Mouse (Mus musculus): Measurements from ENCODE around the gene Asb13.

Asb13 gene

GRCm38 (mm10) chr13:3665308-3665723 lies 31.5 kb downstream of the Asb13 start:
- DNase-seq (ENCODE audit: low spot score), result peak; percentile 39

- no peak for DNase-seq (ENCODE audit: low spot score)
Observed at GRCm38 (mm10) chr13:3667288-3667873, 33.5 kb downstream of the Asb13 start.

- DNase-seq (ENCODE audit: low spot score), result no peak
Observed at GRCm38 (mm10) chr13:3668068-3668467, 34.2 kb downstream of the Asb13 start.

- DNase-seq (ENCODE audit: low spot score), result no peak
Observed at GRCm38 (mm10) chr13:3669611-3670010, 35.8 kb downstream of the Asb13 start.

GRCm38 (mm10) chr13:3670039-3670438 lies 36.2 kb downstream of the Asb13 start:
- no peak for DNase-seq (ENCODE audit: low spot score)

- no peak for DNase-seq (ENCODE audit: low spot score)
Observed at GRCm38 (mm10) chr13:3673151-3673550, 39.3 kb downstream of the Asb13 start.

- DNase-seq (ENCODE audit: low spot score), result no peak
Observed at GRCm38 (mm10) chr13:3673622-3674021, 39.8 kb downstream of the Asb13 start.

- no peak for DNase-seq (ENCODE audit: low spot score)
Observed at GRCm38 (mm10) chr13:3675855-3676254, 42.0 kb downstream of the Asb13 start.

- no peak for DNase-seq (ENCODE audit: low spot score)
Observed at GRCm38 (mm10) chr13:3679098-3679497, 45.3 kb downstream of the Asb13 start.

GRCm38 (mm10) chr13:3686306-3686705 lies 52.5 kb downstream of the Asb13 start:
- no peak for DNase-seq (ENCODE audit: low spot score)

GRCm38 (mm10) chr13:3694599-3695343 lies 60.9 kb downstream of the Asb13 start:
- no peak for DNase-seq (ENCODE audit: low spot score)

- DNase-seq (ENCODE audit: low spot score), result peak; percentile 28
Observed at GRCm38 (mm10) chr13:3696977-3697735, 63.3 kb downstream of the Asb13 start.

- no peak for DNase-seq (ENCODE audit: low spot score)
Observed at GRCm38 (mm10) chr13:3700752-3701151, 66.9 kb downstream of the Asb13 start.
